Mouse (Mus musculus): ENCODE data around the gene Sap30.

Sap30 gene

DNA sequence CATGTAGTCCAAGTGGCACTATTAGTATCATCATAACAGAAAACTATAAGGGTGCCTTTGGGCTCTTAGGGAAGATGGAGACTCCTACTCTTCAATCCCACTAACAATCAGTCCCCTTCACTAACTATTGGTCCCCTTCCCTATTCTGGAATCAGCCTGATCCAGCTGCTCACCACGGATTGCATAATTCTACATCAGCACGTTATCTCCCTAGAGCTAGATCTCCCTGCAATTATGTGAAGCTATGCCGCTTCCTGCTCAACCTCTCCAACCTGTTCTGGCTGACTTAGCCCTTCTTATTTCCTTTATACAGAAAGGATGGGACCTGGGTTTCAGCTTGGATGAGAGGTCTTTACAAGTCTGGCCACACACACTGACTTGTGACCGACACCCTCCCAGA lies 44.4 kb downstream of the Sap30 start:
- in situ Hi-C loops (cut with MboI, MseI), result no loop called here

DNA sequence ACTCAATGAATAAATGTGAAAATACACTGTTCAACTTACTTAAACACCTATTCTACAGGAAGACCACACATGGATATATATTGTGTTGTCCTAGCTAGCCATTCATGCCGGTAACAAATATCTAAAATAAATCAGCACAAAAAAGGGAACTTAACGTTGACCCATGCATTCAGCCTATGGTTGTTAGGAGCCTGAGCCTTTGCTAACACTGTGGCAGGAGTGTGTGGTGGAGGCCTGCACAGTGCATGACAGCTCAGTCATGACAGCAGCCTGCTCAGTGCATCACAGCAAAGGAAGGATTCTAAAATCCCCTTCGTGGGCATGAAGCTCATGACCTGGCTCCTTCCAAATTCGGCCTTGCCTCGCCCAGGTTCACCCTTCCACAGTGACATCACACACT lies 46.1 kb downstream of the Sap30 start:
- in situ Hi-C loops (cut with MboI, MseI), result no loop called here

DNA sequence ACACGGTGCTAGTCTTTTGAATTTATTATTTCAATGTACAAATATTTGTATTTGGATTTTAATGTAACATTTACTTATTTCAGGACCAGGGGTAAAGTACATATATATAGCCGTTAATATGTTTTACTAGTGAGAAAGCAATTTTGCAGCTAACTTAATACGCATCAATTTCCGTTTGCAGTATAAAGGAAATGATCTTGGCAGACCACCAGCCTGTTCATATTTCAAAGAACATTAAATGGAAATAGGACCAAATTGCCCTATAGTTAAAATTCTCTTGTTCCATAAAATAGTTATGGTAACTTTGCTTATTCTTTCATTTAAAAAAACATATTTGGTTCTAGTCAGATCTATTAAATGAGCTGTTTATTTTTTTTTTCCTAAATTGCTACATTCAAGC lies 46.5 kb downstream of the Sap30 start:
- in situ Hi-C loops (cut with MboI, MseI), result no loop called here

DNA sequence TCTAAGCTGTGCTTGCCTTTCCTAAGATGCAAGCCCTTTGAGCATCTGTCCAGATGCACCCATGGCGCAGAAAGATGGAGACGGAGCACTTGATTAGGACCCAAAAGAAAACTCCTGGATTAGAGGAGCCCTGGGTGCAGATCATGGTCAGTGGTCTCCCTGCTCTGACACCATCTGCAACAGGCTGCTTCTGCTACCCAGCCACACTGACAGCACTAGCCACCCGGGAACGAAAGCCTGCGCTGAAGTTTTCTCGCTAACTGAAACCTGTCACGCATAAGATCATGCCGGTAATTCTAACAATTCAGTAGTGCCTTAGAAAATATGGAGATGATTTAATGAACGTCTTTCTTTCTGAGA lies 51.2 kb downstream of the Sap30 start:
- in situ Hi-C loops (cut with MboI, MseI), result no loop called here

DNA sequence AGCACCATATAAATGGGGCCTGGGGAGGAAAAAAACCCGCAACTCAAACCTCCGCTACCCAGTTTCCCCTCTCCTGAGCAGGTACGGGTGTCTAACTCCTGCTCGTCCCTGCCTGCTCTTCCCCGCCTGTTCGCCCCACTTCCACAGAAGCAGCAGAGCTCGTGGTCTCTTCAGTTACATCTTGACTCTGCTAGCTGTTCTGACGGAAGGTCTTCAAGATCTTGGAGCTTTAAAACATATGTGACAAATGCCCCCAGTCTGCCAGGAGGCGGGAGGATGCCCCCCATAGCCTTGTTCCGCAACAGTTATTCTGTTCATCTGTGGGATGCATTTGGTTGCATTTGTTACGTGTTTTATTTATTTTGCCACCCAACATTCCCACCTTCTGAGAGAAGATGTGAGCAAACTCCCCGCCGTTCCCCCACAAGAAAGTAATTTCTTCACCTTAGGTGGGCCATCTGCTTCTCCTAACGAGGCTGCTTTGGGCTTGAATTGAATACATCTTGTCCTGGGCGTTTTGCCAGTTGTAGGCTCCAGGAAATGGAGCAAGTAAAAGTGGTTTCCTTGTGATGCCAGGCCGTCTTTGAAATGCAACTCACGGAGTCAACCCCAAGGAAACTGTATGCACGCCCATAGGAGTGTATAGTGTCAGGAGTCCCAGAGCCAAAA lies 51.8 kb downstream of the Sap30 start:
- in situ Hi-C loops (cut with MboI, MseI), result no loop called here

DNA sequence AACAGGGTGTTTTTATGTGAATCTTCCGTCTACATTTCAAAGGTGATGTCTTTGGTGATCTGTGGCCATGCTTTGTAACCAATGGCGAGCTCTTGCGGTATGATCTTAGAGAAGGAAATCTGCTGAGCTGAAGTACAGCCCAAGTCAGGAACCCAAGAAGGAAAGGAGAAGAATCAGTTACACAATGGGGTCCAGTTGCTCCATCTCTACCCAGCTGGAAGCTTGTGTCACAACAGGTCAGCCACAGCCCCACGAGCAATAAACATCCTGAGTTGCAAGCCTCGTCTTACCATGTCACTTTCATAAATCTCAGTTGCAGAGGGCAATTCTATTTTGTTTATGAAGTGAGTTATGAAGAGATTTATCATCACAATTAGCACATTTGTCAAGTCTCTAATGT lies 54.9 kb downstream of the Sap30 start:
- in situ Hi-C loops (cut with MboI, MseI), result loop anchor here in 1 of 2 experiments (5.0 kb wide), 3 partner anchors 74 to 364 kb away; no protein-coding TSS in a partner anchor

All from T-helper 17 cell (primary cell).